Mouse (Mus musculus): ENCODE data around the gene Ets1.

Gene Ets1

GRCm38 (mm10) chr9:32616516-32617429 lies 19.2 kb upstream of the Ets1 start:
- DNase-seq: no peak

DNA sequence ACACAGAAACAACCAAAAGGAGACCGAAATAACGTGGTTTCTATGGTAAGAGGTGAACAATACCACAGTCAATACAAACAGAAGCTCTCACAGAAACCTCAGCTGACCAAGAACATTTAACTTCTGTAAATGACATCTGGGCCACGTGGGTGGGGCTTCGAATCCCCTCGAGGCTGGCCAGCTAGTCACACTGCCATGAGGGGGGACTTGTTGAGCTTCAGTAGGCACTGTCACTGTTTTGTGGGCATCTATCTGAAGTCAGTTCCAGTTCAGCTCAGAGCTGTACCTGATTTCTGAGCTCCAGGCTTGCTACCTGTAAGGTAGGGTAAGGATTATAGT lies 18.6 kb upstream of the Ets1 start:
- no peak for DNase-seq

DNA sequence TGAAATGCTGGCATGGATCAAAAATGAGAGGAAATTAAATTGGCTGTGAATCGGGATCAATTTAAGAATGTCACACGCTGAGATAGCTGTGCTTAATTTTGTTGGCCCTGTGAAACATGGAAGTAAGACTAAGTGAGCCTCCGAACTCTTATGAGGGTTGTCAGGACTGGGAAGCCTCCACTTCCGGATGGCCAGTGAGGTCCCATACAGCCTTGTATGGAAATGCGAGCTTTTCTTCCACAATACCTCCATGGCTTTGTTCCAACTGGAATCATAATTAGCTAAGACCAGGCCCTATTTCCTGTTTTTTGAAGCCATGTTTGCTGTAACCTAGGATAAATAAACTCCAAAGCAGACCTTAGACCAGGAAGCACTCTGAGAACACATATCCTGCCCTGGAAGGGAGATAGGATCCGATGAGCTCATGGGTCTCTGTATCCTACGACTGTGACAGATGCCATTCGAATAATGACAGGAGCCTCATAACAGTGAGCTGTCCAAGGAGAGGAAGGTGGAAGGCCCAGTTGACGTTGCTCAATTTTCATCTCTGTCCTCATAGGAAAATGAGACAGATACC lies 17.4 kb upstream of the Ets1 start:
- DNase-seq: no peak

DNA sequence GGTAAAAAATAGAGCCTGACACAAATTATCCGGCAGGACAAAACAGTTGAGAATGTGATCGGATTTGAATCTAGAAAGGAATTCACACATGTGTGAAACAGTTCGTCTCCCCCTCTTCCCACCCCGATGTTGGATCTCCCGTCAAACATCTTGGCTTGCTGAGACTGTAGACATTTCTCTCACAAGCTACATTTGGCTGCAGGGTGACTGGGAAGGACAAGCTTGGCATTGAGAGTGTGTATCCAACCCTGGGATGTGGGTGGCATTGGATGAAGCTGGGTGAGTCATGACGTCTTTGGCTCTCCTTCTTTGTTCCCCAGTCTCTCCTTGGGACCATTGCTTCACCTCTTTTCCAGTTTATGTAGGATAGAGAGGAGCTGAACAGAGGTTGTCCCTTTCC lies 16.4 kb upstream of the Ets1 start:
- no peak for DNase-seq

- DNase-seq: no peak
These were observed 15.6 kb upstream of the Ets1 start for GRCm38 (mm10) chr9:32620446-32620845.

- no peak for DNase-seq
These were observed 6.5 kb upstream of the Ets1 start for GRCm38 (mm10) chr9:32629385-32629981.

DNA sequence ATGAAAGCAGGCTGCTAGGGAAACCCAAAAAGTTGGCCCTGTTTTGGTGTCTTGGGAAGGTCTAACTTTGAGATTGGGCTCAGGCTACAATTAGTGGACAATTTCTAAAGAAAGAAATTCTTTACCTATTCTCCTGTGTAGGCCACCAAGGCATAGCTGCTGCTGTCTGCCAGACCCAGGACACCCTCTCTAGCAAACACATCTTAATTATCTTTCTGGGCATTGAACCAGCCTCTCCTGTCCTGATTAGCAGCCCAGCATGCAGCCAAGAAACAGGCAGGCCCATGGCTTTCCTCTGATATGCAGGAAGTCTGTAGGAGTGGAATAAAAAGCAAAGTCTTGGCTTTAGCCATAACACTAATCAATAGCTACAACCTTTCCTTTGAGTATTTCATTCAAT lies 4.7 kb upstream of the Ets1 start:
- peak; percentile 77 to 87 for DNase-seq

GRCm38 (mm10) chr9:32632237-32632636 lies 3.8 kb upstream of the Ets1 start:
- DNase-seq: no peak

GRCm38 (mm10) chr9:32644981-32645380 lies 9.0 kb downstream of the Ets1 start:
- DNase-seq: no peak

DNA sequence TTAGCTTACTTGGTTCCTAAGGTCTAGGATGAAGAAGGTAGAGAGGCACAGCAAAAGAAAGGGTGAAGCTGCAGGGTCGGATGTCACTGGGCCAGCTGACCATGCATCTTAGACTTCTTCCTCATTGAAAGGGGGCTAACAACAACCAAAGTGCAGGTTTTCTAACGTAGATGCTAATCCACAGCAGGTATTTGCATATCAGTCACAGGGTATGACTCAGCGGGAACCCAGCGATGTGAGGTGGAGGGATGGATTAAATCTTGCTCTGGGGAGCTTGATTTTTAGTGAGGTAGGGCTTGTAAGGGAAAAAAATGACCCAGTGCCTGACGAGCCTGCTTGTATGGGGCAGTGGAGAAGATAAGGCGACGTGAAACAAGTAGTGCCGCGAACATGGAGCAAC lies 9.5 kb downstream of the Ets1 start:
- no peak for DNase-seq

GRCm38 (mm10) chr9:32646539-32647258 lies 10.7 kb downstream of the Ets1 start:
- no peak for DNase-seq

DNA sequence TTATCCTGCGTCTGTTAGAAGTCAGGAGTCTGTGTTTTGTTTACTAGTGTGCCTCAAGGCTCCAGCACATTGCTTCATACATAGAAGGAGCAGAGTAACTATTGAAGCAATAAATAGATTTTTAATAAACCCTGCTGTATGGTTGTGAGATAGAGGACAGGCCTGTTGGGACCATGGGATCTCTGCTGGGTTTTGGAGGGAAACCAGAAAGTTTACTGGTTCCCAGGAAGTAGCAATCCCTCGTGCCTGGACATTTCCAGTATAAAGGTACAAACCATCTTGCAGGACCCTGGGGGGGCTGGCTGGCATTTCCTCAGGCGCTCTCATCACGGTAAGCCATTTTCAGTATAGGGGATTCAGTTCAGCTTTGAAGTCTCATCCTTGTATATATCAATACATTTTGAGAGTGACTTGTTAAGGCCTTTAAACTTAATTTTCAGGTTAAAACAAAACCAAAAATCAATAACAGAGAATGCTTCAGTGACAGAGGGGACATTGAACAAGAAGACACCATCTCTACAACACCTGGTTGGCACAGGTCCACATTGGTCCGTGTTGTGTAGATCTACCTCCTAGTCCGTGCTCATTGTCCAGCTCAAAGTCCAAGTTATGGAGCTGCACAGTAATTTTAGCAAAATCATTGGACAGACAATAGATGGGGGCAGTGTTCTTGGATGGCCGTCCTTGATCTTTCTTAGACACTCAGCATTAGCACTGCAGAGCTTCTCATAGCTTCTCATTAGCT lies 11.7 kb downstream of the Ets1 start:
- no peak for DNase-seq

DNA sequence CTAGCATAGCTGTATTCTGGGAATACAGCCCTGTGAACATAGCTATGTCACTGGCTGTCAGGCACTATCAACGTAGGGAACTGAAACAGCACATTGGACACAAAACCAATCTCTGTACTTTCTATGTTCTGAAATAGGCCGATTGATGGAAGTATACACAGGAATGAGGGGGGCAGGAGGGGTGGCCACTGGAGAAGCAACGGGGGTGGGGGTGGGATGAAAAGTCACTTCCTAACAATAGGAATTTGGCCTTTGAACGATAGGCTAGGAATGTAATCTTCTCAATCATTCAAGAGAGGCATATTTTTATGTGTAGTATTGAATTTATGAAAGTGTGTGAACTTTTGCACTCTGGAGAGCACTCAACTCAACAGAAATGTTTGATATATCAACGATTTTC lies 12.3 kb downstream of the Ets1 start:
- DNase-seq: no peak

DNA sequence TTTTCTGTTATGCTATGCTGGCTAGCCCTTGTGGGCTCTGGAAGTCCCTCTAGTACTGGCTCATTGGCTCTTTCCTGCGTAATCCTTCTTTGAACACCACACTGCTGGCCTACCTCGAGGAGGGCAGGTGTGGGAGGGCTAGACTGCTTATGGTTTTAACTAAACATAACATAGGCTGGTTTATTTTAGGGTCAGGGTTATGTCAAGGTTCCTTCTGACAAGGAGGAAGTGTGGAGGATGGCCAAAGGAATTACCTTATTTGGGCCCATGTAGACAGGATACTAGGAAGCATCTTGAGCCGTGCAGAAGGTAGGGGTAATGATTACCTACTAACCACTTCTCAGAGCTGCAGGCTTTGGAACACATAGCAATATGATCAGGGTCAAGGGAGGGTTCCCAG lies 14.7 kb downstream of the Ets1 start:
- no peak for DNase-seq

DNA sequence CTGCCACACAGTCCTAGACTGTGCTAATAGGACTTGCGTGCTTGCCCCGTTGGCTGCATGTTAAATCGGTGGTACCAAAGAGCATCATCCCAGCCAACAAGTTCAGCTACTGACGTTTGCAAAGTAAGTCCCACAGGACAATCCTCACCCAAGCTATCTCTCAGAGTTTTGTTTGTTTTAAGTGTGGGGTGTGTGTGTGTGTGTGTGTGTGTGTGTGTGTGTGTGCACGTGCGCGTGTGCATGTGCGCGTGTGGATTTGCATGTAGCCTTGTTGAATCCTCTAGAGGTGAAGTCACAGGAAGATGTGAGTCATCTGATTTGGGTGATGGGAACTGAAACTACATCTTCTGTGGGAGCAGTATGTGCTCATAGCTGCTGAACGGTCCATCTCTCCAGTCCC lies 16.1 kb downstream of the Ets1 start:
- DNase-seq: no peak

- DNase-seq: no peak
These were observed 18.3 kb downstream of the Ets1 start for GRCm38 (mm10) chr9:32654305-32654704.

GRCm38 (mm10) chr9:32656351-32656844 lies 20.4 kb downstream of the Ets1 start:
- no peak for DNase-seq

DNA sequence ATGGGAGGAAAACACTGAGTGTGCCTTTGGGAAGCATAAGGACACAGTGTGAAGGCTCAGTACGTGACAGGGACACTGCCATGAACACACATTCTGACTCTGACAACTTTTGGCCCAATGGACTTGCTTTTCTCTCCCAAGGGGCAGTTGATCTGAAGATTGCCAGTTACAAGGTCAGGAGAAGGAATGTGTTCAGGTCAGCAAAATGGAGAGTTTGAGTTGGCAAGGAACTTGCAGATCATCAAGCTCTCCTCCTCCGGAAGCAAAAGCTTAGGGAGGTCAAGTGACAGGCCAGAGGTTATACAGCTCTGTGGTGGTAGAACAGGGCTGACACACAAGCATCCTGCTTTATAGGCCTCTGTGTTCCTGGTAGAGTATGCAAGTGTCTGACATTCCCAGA lies 21.1 kb downstream of the Ets1 start:
- no peak for DNase-seq

DNA sequence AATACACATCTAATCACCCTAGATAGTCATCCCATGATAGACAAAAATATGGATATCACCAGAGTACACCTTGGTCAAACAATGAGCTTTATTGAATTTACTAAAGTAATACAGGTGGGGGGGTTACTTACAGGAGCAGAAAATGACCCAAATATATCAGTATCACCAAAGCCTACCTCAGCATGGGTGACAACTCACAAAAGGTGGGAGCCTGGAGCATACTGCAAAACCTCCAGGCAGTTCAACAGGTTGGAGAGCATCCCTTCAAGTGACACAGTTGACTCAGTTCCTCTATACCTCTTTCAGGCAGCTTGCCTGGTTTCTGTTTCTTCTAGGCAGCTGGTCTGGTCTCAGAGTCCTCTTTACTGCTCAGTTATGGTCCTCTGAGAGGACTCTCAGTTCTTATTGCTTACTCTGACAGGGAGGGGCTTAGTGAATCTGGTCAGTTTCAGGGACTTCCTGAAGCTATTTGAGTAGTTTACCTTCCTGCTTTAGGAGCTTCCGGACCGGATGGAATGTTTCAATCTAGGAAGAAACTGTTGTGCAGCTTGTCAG lies 24.5 kb downstream of the Ets1 start:
- no peak for DNase-seq

- DNase-seq: no peak
These were observed 25.1 kb downstream of the Ets1 start for GRCm38 (mm10) chr9:32661071-32661470.

- DNase-seq: no peak
These were observed 25.5 kb downstream of the Ets1 start for GRCm38 (mm10) chr9:32661561-32661960.
